Mouse (Mus musculus): ENCODE measurements around the gene Naip5.
"Not testable (repeated sequence)": the region's sequence is repeated elsewhere in the genome, so short reads cannot be mapped to it uniquely, and the experiment has no call there.

Naip5 gene

DNA sequence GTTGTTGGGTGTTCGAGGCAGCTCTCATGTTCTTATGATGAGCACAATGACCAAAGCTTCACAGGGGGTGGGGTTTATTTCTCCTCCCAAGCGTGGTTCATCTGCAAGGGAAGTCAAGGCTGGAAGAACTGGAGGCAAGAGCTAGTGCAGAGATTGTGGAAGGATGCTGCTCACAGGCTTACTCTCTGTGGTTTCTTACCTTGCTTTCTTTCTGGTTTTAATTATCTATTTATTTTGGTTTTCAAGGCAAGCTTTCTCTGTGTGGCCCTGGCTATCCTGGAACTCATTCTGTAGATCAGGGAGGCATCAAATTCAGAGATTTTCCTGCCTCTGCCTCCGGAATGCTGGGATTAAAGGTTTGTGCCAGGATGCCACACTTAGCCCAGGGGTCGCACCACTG, at the start of gene Naip5:
Gene Naip5 (minus strand): TSS at position 101 of the 400 bp plus-strand sequence.
- DNase-seq (ENCODE audit: low spot score in 2 of 2), result not testable (repeated sequence)

DNA sequence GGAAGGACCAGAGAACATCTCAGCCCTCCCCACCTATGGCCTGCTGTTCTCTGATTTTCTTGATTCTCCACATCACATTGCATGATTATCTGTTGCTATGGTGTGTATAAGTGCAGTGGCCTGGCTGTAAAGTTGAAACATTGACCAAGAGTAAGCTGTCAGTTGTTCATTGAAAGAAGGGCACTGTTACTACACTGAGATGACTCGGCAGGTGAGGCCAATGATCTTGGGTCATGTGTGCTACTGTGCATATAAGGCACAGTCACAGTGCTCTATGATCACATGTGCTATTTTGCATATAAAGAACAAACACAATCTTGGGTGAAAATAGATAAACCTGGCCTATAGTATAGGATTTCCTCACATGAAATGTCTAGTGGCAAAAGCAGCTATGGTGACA, 38.5 kb upstream of the Naip5 start:
- DNase-seq (ENCODE audit: low spot score in 2 of 2), result no peak

DNA sequence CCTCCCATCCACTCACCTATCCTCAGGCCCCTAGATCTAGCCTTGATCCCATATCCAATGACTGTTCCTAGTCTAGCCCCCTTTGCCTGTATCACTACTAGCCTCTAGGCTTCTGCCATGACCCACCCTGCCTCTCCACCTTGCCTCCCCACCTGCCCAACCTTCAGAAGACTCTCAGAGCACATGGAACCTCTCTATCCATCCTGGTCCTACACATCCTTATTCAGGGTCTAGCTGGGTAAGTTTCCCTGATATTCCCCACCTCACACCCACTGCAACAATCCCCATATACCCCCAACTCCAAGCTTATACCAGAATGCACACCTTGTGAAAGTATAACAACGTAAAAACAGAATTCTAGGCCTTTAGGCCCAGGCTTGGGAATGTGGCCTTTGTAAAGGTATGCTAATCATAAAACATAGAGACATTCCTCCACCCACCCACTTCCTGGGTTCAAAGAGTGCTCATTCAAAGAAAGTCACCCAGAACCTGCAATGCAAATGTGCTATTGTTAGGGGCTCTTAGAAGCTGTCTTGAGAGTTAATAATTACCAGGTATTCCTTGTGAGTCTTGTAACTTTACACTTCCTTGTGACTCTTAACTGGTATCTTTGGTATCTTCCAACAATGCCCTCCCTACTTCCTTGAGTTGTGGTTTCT, 25.5 kb upstream of the Naip5 start:
- not testable (repeated sequence) for DNase-seq (ENCODE audit: low spot score in 2 of 2)

DNA sequence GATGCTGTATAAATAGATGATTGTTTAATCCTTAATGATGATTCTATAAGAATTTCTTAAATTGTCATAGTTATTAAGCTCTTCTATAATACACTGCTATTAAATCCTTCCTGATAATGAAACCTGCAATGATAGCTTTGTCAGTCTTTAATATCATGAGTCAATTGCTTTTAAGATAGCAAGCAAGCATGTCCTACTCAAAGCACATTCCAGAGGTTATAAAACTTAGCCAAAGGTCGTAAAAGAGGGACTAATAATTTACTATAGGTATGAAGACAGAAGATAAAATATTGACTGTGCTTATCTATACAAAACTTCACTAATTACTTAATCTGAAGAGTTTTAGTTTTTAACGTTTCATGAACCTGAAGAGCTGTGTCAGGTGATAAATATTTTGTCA, 10.9 kb upstream of the Naip5 start:
- not testable (repeated sequence) for DNase-seq (ENCODE audit: low spot score in 2 of 2)

DNA sequence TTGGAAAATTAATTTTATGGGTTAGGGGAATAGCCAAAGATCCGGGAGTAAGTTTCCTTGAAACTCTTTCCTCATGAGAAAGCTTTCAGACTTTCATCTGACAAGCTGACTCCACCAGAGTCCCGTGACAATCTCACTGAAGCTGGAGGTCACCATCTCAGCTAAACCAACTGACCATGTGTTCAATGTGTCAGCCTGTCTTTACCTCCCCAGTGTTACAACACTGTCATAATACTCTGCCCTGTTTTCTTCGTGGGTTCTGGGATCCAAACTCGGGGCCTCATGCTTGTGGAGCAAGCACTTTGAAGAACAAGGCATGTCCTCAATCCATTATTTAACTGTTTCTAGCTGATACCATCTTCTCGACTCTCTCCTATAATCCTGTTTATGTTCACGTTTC, 9.8 kb upstream of the Naip5 start:
- DNase-seq (ENCODE audit: low spot score in 2 of 2), result not testable (repeated sequence)

DNA sequence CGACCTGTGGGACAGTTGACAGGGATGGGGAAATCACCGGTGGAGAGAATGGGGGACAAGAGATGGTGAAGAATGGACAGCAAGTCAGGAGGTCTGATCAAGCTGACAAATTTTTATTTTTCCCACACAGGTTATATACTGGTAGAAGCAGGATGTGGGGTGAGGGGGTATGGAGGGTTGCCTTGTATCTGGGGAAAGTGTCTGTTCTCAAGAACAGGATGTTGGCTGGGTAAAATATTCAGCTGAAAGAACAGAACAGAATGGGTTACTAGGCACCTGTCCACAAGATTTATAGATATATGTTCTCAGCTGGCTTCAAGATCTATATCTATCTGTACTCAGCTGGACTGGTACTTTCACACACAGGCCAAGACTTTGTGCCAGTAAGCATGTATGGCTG, 5.8 kb upstream of the Naip5 start:
- DNase-seq (ENCODE audit: low spot score in 2 of 2), result not testable (repeated sequence)

DNA sequence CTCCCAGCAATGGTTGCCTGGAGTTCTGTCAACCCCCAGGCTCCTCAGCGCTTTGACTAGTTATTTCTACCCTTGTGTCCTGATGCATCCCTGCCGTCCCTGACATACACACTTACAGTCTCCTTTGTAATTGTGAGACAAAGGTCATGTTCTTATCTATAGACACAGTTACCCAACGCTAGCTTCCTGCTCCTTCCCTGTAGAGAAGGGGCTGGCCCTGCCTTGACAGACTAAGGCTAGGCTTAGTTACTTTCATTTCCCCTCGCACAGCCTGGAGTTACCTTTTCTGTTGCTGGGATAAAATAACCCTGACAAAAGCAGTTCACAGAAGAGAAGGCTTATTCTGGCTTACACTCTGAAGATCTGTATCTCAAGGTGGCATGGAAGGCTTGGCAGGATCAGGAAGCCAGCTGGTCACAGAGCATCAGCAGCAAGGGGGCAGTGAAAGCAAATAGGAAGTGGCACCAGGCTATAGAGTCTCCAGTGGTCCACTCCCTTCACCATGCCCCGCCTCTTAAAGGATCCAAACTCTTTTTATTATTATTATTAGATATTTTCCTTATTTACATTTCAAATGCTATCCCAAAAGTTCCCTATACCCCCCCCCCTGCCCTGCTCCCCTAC, 885 bp upstream of the Naip5 start:
- not testable (repeated sequence) for DNase-seq (ENCODE audit: low spot score in 2 of 2)

DNA sequence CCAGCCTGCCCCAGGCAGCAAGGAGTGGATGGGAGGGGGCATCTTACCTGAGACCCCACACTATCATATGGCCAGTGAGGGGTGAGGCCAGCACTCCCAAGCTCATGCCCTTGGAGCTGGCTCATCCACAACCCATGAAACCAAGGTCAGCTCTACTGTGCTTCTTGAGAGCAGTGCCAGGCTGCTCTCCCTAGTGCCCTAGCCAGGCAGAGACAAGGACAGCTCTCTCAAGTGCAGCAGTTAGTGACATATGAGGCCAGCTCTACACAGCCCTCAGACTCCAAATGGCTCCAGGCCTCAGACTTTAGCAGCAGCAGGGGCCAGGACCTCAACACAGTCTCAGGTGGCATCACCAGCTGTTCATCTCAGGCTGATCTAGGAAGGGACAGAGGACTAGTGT, 2.4 kb downstream of the Naip5 start:
- no peak for DNase-seq (ENCODE audit: low spot score in 2 of 2)

DNA sequence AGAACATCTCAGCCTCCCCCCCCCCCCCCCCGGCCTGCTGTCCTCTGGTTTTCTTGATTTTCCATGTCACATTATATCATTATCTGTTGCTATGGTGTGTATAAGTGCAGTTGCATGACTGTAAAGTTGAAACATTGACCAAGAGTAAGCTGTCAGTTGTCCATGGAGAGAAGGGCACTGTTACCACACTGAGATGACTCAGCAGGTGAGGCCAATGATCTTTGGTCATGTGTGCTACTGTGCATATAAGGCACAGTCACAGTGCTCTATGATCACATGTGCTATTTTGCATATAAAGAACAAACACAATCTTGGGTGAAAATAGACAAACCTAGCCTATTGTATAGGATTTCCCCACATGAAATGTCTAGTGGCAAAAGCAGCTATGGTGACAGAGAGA, 32.4 kb downstream of the Naip5 start:
- DNase-seq (ENCODE audit: low spot score in 2 of 2), result not testable (repeated sequence)

DNA sequence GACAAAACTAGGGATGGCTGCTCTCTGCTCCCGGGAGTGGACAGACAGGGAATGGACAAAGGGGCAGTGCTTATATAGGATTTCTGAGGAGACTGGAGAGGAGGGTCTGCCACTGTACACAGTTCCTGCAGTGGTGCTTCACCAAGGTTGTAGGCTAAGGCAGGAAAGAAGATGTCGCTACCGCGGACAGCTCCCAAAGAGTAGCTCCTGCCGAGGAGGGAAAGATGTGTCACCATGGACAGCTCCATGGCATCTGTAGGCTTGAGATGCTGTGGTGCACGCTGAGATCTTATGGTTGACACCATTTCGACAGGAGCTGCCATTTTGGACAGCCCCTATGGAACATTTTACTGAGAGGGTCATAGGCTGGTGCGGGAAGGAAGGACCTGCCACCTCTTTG, 35.6 kb downstream of the Naip5 start:
- no peak for DNase-seq (ENCODE audit: low spot score in 2 of 2)

DNA sequence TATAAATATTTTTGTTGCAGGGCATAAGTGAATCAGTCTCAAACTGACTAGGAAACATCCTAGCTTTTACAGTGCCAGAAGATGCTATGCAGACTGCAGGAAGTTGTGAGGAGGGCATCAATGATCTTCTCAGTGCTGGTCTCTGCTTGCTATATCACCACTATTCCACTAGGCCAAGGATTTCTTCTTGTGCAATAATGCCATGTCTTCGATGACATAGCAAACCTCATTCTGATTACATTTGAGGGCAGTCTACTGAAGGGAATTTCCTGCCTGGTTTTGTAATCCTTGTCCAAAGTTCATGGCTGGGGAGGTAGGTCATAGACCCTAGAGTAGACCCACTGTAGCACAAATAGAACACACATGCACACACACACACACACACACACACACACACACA, 42.8 kb downstream of the Naip5 start:
- no peak for DNase-seq (ENCODE audit: low spot score in 2 of 2)

DNA sequence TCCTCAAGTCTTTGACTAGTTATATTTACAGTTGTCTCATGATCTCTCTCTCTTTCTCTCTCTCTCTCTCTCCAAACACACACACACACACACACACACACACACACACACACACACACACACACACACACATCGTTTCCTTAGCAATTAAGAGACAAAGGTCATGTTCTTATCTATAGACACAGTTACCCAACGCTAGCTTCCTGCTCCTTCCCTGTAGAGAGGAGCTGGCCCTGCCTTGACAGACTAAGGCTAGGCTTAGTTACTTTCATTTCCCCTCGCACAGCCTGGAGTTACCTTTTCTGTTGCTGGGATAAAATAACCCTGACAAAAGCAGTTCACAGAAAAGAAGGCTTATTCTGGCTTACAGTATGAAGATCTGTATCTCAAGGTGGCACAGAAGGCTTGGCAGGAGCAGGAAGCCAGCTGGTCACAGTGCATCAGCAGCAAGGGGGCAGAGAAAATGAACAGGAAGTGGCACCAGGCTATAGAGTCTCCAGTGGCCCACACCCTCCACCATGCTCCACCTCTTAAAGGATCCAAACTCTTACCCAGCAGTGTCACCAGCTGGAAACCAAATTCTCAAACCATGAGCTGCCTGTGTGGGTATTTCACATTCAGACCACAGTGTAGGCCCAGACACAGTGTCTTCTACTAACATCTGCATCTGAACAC, 44.3 kb downstream of the Naip5 start, which contains the start of gene Naip2:
Gene Naip2 (minus strand): TSS at position 434 of the 675 bp plus-strand sequence.
- DNase-seq (ENCODE audit: low spot score in 2 of 2), result not testable (repeated sequence)

DNA sequence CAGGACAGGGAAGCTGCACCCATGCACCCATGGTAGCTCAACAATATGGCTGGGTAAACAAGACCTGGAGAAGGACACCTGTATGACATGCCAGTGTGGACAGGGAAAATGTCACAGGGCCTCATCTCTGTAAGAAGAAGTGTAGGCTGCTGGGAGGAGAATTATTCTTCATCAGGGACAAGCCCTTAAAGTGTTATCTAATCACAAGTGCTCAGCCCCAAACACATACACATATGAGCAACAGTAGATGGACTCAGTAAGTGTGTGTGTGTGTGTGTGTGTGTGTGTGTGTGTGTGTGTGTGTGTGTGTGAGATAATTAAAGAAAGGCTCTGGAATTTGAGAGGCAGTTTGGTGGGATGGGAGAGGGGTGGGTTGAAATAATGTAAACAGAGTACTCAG, 45.3 kb downstream of the Naip5 start:
- DNase-seq (ENCODE audit: low spot score in 2 of 2), result no peak

DNA sequence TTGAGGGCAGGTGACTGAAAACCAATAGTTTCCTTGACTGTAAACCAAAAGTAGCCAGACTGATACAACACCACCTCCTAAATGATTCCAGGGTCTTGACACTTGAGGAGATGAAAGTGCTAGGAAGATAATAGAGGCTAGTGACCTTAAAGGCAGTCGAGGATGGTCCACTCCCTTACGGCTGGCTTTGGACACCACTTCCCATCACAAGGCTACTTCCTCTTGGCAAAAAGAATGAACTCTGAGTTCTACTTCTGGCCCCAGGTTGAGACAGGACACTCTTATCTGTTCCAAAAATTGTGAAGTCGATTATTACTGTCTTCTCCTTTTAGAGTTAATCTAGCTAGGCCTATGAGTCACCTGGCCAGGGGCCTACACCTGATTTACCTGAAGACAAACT, 50.7 kb downstream of the Naip5 start:
- DNase-seq (ENCODE audit: low spot score in 2 of 2), result no peak

DNA sequence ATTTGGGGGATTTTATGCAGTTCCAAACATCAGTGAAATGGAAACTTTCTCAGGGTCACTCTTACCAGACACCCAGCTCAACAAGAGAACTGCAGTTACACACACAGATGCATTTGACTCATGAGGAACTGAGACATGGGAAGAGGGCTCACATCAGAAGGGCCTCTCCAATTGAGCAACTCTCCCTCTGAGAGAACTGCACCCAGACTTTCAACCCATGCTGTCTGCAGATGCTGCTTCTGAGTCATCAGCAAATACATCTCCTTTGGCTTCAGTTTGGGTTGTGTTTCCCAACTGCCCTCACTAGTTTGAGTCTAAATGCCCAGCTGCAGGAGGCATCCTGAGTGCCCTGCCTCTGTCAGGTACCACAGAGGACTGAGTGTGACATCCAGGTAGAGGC, 63.0 kb downstream of the Naip5 start:
- DNase-seq (ENCODE audit: low spot score in 2 of 2), result not testable (repeated sequence)

DNA sequence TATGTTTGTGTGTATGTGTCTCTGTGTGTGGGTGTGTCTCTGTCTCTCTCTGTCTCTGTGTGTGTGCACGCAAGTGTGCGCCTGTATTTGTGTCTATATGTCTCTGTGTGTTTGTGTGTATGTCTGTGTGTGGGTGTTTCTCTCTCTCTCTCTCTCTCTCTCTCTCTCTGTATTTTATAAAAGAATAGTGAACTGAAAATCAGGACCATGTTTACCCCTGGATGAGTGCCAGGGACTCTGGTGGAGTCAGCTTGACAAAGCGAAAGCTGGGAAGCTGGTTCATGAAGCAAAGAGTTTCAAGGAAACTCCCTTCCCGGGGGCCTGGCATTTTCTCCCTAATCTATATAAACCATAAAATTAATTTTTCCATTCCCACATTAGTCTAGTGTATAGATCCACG, 71.8 kb downstream of the Naip5 start:
- not testable (repeated sequence) for DNase-seq (ENCODE audit: low spot score in 2 of 2)

DNA sequence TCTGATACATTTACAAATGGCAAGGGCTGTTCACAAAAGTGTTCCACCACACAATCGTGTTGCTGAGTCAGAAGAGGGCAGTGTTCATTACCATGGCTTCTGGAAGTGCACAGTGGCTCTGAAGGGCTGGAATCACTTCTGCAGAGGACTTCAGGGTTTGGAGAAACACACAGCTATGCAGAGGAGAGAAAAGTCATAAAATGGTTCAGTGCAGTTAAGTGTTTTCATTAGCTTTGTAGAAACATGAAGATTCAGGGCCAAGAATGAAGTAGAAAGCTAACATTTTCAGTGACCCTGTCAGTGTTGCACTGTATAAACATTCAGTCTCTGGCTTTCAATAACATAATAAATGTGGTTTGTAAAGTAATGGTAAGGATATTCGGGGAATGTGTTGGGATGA, 79.7 kb downstream of the Naip5 start:
- DNase-seq (ENCODE audit: low spot score in 2 of 2), result not testable (repeated sequence)

DNA sequence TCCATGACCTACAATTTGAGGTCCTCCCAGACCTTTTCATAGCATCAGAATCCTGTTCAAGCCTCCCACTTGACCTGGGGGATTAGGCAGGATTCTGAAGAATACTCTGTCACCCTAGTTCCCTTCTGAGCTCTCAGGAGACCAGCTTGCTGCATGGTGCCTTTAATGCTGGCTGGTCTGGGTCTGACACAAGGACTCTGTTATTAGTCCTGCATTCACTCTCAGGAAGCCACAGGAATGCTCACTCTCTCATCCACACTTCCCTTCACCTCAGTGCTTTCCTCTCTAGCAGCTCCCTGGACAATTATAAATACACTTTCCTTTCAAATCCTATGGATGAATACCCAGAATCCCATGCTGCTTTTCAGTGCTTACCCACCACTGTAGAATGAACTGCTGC, 83.7 kb downstream of the Naip5 start:
- not testable (repeated sequence) for DNase-seq (ENCODE audit: low spot score in 2 of 2)

Measured in right cerebral cortex, adult 2 months (tissue).